Mouse (Mus musculus): ENCODE results near the gene Cdk18. TPM values are rescaled to one million over a fixed set of nuclear protein-coding genes. Genes with fewer than 3 reads are reported as not detected.
"Not testable (repeated sequence)": the region's sequence is repeated elsewhere in the genome, so short reads cannot be mapped to it uniquely, and the experiment has no call there.

Gene Cdk18
- total RNA-seq (2021) = 10 to 100 TPM; 23.2 to 27.2 TPM

- DNase-seq = peak in 1 of 2 experiments; percentile 53
These were observed at the start of gene Cdk18 for GRCm38 (mm10) chr1:132139416-132139864. Gene Cdk18 (minus strand): TSS chr1:132139684.

- DNase-seq = no peak
These were observed 49.7 kb upstream of the Cdk18 start for GRCm38 (mm10) chr1:132189231-132189630.

- DNase-seq = no peak
These were observed 49.1 kb upstream of the Cdk18 start for GRCm38 (mm10) chr1:132188442-132189066.

GRCm38 (mm10) chr1:132186303-132186702 is 46.8 kb upstream of the Cdk18 start:
- no peak for DNase-seq

GRCm38 (mm10) chr1:132171619-132172018 is 32.1 kb upstream of the Cdk18 start:
- DNase-seq = no peak

- no peak for DNase-seq
These were observed 31.2 kb upstream of the Cdk18 start for GRCm38 (mm10) chr1:132170698-132171097.

GRCm38 (mm10) chr1:132168115-132168767 is 28.8 kb upstream of the Cdk18 start:
- DNase-seq = no peak

- DNase-seq = no peak
These were observed 26.4 kb upstream of the Cdk18 start for GRCm38 (mm10) chr1:132165859-132166258.

GRCm38 (mm10) chr1:132164780-132165518 is 25.5 kb upstream of the Cdk18 start:
- no peak for DNase-seq

- not testable (repeated sequence) for DNase-seq
These were observed 23.1 kb upstream of the Cdk18 start for GRCm38 (mm10) chr1:132162618-132163017.

- no peak for DNase-seq
These were observed 21.9 kb upstream of the Cdk18 start for GRCm38 (mm10) chr1:132161211-132161880.

GRCm38 (mm10) chr1:132159681-132160080 is 20.2 kb upstream of the Cdk18 start:
- no peak for DNase-seq

- no peak for DNase-seq
These were observed 19.3 kb upstream of the Cdk18 start for GRCm38 (mm10) chr1:132158741-132159140.

- no peak for DNase-seq
These were observed 18.3 kb upstream of the Cdk18 start for GRCm38 (mm10) chr1:132157808-132158207.

- peak; percentile 82 to 85 for DNase-seq
These were observed 17.7 kb upstream of the Cdk18 start for GRCm38 (mm10) chr1:132157016-132157781.

- peak; percentile 60 to 66 for DNase-seq
These were observed 16.3 kb upstream of the Cdk18 start for GRCm38 (mm10) chr1:132155737-132156136.

- no peak for DNase-seq
These were observed 14.2 kb upstream of the Cdk18 start for GRCm38 (mm10) chr1:132153691-132154090.

GRCm38 (mm10) chr1:132153086-132153690 is 13.7 kb upstream of the Cdk18 start:
- DNase-seq = no peak

- DNase-seq = no peak
These were observed 12.4 kb upstream of the Cdk18 start for GRCm38 (mm10) chr1:132151908-132152307.

- DNase-seq = no peak
These were observed 11.5 kb upstream of the Cdk18 start for GRCm38 (mm10) chr1:132150817-132151601.

- DNase-seq = no peak
These were observed 10.7 kb upstream of the Cdk18 start for GRCm38 (mm10) chr1:132150171-132150570.
